In the genomic region with DNA sequence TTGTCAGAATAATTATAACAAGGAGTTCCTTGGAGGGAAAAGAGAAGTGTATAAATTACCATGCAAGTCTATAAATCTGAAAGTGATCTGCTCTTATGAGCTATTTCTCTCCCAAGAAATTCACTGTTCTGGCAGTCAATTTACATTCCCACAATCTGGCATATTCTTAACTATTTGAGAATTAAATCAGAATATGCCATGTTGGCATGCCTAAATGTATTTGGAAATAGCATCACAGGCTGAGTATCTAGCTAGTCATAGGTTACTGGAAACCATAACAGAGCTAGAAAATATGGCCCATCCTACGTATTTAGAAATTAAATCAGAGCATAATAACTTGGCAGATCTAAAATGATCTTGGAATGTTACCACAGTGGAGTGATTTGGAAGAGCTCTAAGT, we compare ENCODE assay signal across 17 mouse cellular contexts.
A peak's percentile ranks its signal among the peaks of the same experiment; 100 is the strongest.
DNase-seq lines count a peak whose midpoint lies in the region; ATAC-seq lines count a peak whose summit lies in the region.
"Had no signal": no experiment of that assay in that cellular context is flagged by ENCODE, and none has a peak within 500 bp of the region (broad histone marks: within the 10 kb centered on the region; RNA-seq: fewer than 3 reads in every experiment).

No protein-coding gene starts in this region.

- H3K4me1 ChIP-seq in forebrain, embryonic 14.5 days (ENCODE audit: control insufficient read depth, insufficient read depth, low read length) = no peaks in the 10 kb centered on the region
- H3K4me1 ChIP-seq in forebrain, embryonic 11.5 days (replicated peaks; ENCODE audit: control insufficient read depth, insufficient read depth, low read length) = no peaks in the 10 kb centered on the region
- H3K4me1 ChIP-seq in forebrain, embryonic 16.5 days (replicated peaks; ENCODE audit: control insufficient read depth, insufficient read depth, low read length) = no peaks in the 10 kb centered on the region
- H3K4me1 ChIP-seq: embryonic facial prominence, embryonic 12.5 days; heart, embryonic 12.5 days; hindbrain, embryonic 10.5 days; intestine, embryonic 15.5 days had no signal

- H3K4me3 ChIP-seq in forebrain, embryonic 14.5 days (ENCODE audit: low read depth, low read length) = no peak overlapping the region
- no peak overlapping the region for H3K4me3 ChIP-seq in forebrain, embryonic 11.5 days (ENCODE audit: low read depth, low read length)
- no peak overlapping the region for H3K4me3 ChIP-seq in forebrain, embryonic 16.5 days (replicated peaks; ENCODE audit: low read length)
- H3K4me3 ChIP-seq: embryonic facial prominence, embryonic 12.5 days; heart, embryonic 12.5 days; hindbrain, embryonic 10.5 days; intestine, embryonic 15.5 days had no signal

- H3K9ac ChIP-seq in forebrain, embryonic 14.5 days (ENCODE audit: low read length) = no peak overlapping the region
- H3K9ac ChIP-seq in forebrain, embryonic 11.5 days (ENCODE audit: low read length) = no peak overlapping the region
- H3K9ac ChIP-seq in forebrain, embryonic 16.5 days (replicated peaks; ENCODE audit: low read depth, low read length) = no peak overlapping the region
- H3K9ac ChIP-seq: embryonic facial prominence, embryonic 12.5 days; heart, embryonic 12.5 days; hindbrain, embryonic 14.5 days; intestine, embryonic 15.5 days had no signal

- no peak overlapping the region for H3K4me2 ChIP-seq in forebrain, embryonic 14.5 days (ENCODE audit: low read length)
- H3K4me2 ChIP-seq in forebrain, embryonic 11.5 days (ENCODE audit: low read depth, low read length, severe bottlenecking) = no peak overlapping the region
- H3K4me2 ChIP-seq in forebrain, embryonic 16.5 days (ENCODE audit: low read length) = no peak overlapping the region
- H3K4me2 ChIP-seq: embryonic facial prominence, embryonic 12.5 days; heart, embryonic 12.5 days; hindbrain, embryonic 14.5 days; intestine, embryonic 15.5 days had no signal

- DNase-seq in forebrain, embryonic 14.5 days (ENCODE audit: low spot score) = peak; percentile 68
- no peak for DNase-seq in forebrain, embryonic 11.5 days (ENCODE audit: low spot score)
- peak; percentile 25 for DNase-seq in layer of hippocampus, adult 9-11 months
- no peak for DNase-seq in layer of hippocampus, adult 8-10 months (ENCODE audit: low spot score in 2 of 2)
- no peak for DNase-seq in adrenal gland, postnatal 10 days
- DNase-seq: adrenal gland, postnatal 14 days; cerebellum, adult 11 months; cerebellum, adult 8-10 months; cerebellum, postnatal 14 days; gastrocnemius, postnatal 14 days had no signal

- H3K27me3 ChIP-seq in forebrain, embryonic 14.5 days (replicated peaks; ENCODE audit: control insufficient read depth, insufficient read depth, low read length) = no peaks in the 10 kb centered on the region
- no peaks in the 10 kb centered on the region for H3K27me3 ChIP-seq in forebrain, embryonic 11.5 days (ENCODE audit: control insufficient read depth, insufficient read depth, low read length)
- no peaks in the 10 kb centered on the region for H3K27me3 ChIP-seq in forebrain, embryonic 16.5 days (replicated peaks; ENCODE audit: control insufficient read depth, insufficient read depth, low read length)
- H3K27me3 ChIP-seq: embryonic facial prominence, embryonic 12.5 days; heart, embryonic 12.5 days; intestine, embryonic 15.5 days had no signal

- no peaks in the 10 kb centered on the region for H3K36me3 ChIP-seq in forebrain, embryonic 14.5 days (ENCODE audit: control insufficient read depth, insufficient read depth, low read length)
- no peaks in the 10 kb centered on the region for H3K36me3 ChIP-seq in forebrain, embryonic 11.5 days (ENCODE audit: control insufficient read depth, insufficient read depth, low read length)
- H3K36me3 ChIP-seq in forebrain, embryonic 16.5 days (ENCODE audit: control insufficient read depth, insufficient read depth) = no peaks in the 10 kb centered on the region
- H3K36me3 ChIP-seq: embryonic facial prominence, embryonic 12.5 days; heart, embryonic 12.5 days; hindbrain, embryonic 10.5 days; intestine, embryonic 15.5 days had no signal

- H3K9me3 ChIP-seq in forebrain, embryonic 14.5 days (replicated peaks; ENCODE audit: control insufficient read depth, low read length) = no peaks in the 10 kb centered on the region
- H3K9me3 ChIP-seq in forebrain, embryonic 11.5 days (ENCODE audit: control insufficient read depth, low read length) = no peaks in the 10 kb centered on the region
- no peaks in the 10 kb centered on the region for H3K9me3 ChIP-seq in forebrain, embryonic 16.5 days (ENCODE audit: control insufficient read depth, low read length)
- H3K9me3 ChIP-seq: embryonic facial prominence, embryonic 12.5 days; heart, embryonic 12.5 days; hindbrain, embryonic 10.5 days; intestine, embryonic 15.5 days had no signal

- no peak overlapping the region for H3K27ac ChIP-seq in forebrain, embryonic 14.5 days (ENCODE audit: low read depth, low read length)
- H3K27ac ChIP-seq in forebrain, embryonic 11.5 days (ENCODE audit: low read depth, low read length) = no peak overlapping the region
- no peak overlapping the region for H3K27ac ChIP-seq in forebrain, embryonic 16.5 days (ENCODE audit: low read length)
- H3K27ac ChIP-seq: embryonic facial prominence, embryonic 12.5 days; hindbrain, embryonic 10.5 days; hindbrain, embryonic 14.5 days; intestine, embryonic 15.5 days had no signal

- peak; percentile 26; the same call in 1 of the 2 replicates for ATAC-seq in forebrain, embryonic 14.5 days
- no peak for ATAC-seq in forebrain, embryonic 11.5 days (replicated peaks; ENCODE audit: low FRiP score)
- ATAC-seq in forebrain, embryonic 16.5 days = peak; percentile 90
- ATAC-seq in megakaryocyte, adult 5-6 weeks (ENCODE audit: poor library complexity, severe bottlenecking) = no peak
- ATAC-seq: intestine, embryonic 15.5 days had no signal

- WGBS in forebrain, embryonic 14.5 days = 73% methylated on average over 1 of the region's 1 CpGs
- 95% methylated on average over 1 of the region's 1 CpGs for WGBS in forebrain, embryonic 11.5 days
- WGBS in forebrain, embryonic 16.5 days = 70% methylated on average over 1 of the region's 1 CpGs

Comparison
In these comparisons a context has a peak if more than half of its experiments do, and no peak if none do; other contexts are left out.
1. ATAC-seq: peak in forebrain, embryonic 14.5 days (single experiment) and forebrain, embryonic 16.5 days (single experiment); none in forebrain, embryonic 11.5 days (single experiment) and megakaryocyte, adult 5-6 weeks (single experiment).
2. DNase-seq: peak in forebrain, embryonic 14.5 days (single experiment) and layer of hippocampus, adult 9-11 months (single experiment); none in forebrain, embryonic 11.5 days (single experiment), layer of hippocampus, adult 8-10 months (0 of 2) and adrenal gland, postnatal 10 days (single experiment).